Mouse (Mus musculus) midbrain, embryonic 14.5 days (tissue): ENCODE measurements around the gene Eps15l1. TPM values are rescaled to one million over a fixed set of nuclear protein-coding genes. Genes with fewer than 3 reads are reported as not detected.

Experiments used
- ATAC-seq: fragments of 200-750 bp; cut with Nextera tagmentation; 2 replicates; pipeline ENCODE4 v1.8.0; 2017; ENCODE audit warnings: moderate number of reproducible peaks, moderate library complexity; ENCODE audit not compliant: low FRiP score, low TSS enrichment
- DNase-seq: peaks from one replicate; pipeline ENCODE4 v3.0.0-alpha.2; 2015
- H3K27ac ChIP-seq: fragments of 300-500 bp; sonication (generic); replicated peaks from 2 replicates; pipeline ENCODE4 v1.5.1; 2014; ENCODE audit warnings: mild to moderate bottlenecking, low read depth, low read length, moderate library complexity
- H3K27me3 ChIP-seq: fragments of 300-500 bp; sonication (generic); 2 replicates; pipeline ENCODE4 v1.6.1; 2014; ENCODE audit warnings: low read length, control low read depth, mixed read lengths; ENCODE audit not compliant: control insufficient read depth, insufficient read depth
- H3K36me3 ChIP-seq: fragments of 300-500 bp; sonication (generic); 2 replicates; pipeline ENCODE4 v1.6.1; 2014; ENCODE audit warnings: low read length, control low read depth; ENCODE audit not compliant: control insufficient read depth, insufficient read depth
- H3K4me1 ChIP-seq: fragments of 300-500 bp; sonication (generic); 2 replicates; pipeline ENCODE4 v1.6.1; 2014; ENCODE audit warnings: mild to moderate bottlenecking, antibody characterized with exemption, low read length, control low read depth; ENCODE audit not compliant: control insufficient read depth, insufficient read depth
- H3K4me2 ChIP-seq: fragments of 300-500 bp; sonication (generic); 2 replicates; pipeline ENCODE4 v1.6.1; 2014; ENCODE audit warnings: mild to moderate bottlenecking, low read length, moderate library complexity
- H3K4me3 ChIP-seq: fragments of 300-500 bp; sonication (generic); replicated peaks from 2 replicates; pipeline ENCODE4 v1.5.1; 2014; ENCODE audit warnings: low read depth, low read length
- H3K9ac ChIP-seq: fragments of 300-500 bp; sonication (generic); replicated peaks from 2 replicates; pipeline ENCODE4 v1.6.1; 2014; ENCODE audit warnings: mild to moderate bottlenecking, low read length, moderate library complexity
- H3K9me3 ChIP-seq: fragments of 300-500 bp; sonication (generic); 2 replicates; pipeline ENCODE4 v1.6.1; 2016; ENCODE audit warnings: low read length, control low read depth, mixed read lengths; ENCODE audit not compliant: control insufficient read depth
- WGBS: fragments of 180-500 bp; shearing (Covaris S2); extraction: QIAGEN DNeasy Blood & Tissue Kit; methylation state at CpG from one replicate; pipeline ENCODE4 v1.1.7; 2014; 5-methylcytosine and 5-hydroxymethylcytosine counted together
- polyA plus RNA-seq: library from polyadenylated mRNA; unstranded; fragments of >200 nt; fragmentation: Nextera tagmentation; extraction: Ambion mirVana; gene quantifications from 2 replicates; pipeline ENCODE4 v1.2.1, GENCODE M21; 2014

Gene Eps15l1
- polyA plus RNA-seq, 1 experiment from 2014 or later: 72.5 TPM

DNA sequence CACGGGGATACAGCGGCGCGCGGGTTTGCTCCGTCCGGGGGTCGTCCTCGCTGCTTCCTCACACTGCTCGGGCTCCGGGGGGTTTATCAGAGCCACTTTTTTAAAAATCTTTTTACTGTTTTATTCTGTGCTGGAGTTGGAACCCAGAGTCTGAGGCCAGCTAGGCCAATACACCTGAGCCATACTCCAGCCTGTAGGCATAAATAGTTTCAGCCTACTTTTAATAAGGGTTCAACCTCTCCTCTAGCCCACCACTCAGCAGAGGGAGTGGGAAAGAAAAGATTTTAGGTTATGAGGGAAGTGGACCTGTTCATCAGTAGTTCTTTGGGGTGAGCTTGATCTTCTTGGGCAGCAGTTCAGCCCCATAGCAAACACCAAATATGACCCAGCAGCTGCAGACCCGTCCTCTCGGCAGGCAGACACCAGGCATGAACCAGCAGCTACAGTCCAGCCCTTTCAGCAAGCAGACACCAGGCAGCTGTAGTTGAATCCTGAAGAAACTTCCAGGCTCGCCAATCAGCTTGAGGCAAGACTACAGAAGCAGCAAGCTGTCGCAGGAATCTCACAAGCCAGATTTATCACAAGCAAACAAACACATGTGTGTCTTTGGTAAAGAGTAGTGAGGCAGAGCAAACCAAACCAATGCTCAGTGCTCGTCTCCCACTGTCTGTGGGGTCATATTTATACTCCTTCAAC lies 115.9 kb downstream of the Eps15l1 start, which contains the start of gene Gm10282:
Gm10282 (minus strand) TSS at position 51 of the 696 bp plus-strand sequence.
- WGBS: 73% methylated on average over 16 of the region's 16 CpGs
- no peaks in the 10 kb centered on the region for H3K9me3 ChIP-seq
- no peak within 1 kb of the TSS for H3K4me3 ChIP-seq
- no peak within 1 kb of the TSS for H3K4me2 ChIP-seq
- no peak for ATAC-seq
- no peak for DNase-seq
- H3K27me3 ChIP-seq: no peaks in the 10 kb centered on the region
- H3K27ac ChIP-seq: no peak within 1 kb of the TSS
- no peaks in the 10 kb centered on the region for H3K36me3 ChIP-seq
- no peak within 1 kb of the TSS for H3K9ac ChIP-seq
- H3K4me1 ChIP-seq: no peaks in the 10 kb centered on the region

DNA sequence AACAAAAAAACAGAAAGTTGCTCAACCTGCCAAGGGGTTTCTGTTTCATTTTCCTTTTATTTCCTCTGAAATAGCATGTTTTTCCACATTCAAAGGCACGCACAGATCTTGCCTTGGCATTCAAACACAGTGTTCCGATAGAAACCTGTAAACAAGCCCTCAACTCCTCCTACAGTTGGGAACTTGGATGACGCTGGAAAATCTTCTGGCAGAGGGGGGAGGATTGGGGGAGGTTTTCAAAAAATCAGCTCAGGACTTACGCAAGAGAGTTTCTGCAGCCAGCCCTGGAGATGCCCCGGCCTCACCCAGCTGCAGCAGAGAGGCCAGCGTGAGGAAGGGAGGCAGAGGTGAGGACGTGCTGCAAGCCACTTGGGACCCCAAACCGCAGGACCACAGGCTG lies 117.6 kb downstream of the Eps15l1 start:
- DNase-seq (no peak), ATAC-seq (no peak)
- Histone ChIP-seq H3K4me3 (no peak overlapping the region), H3K4me1 (no peaks in the 10 kb centered on the region), H3K9me3 (no peaks in the 10 kb centered on the region), H3K36me3 (no peaks in the 10 kb centered on the region), H3K27ac (no peak overlapping the region), H3K9ac (no peak overlapping the region), H3K27me3 (no peaks in the 10 kb centered on the region), H3K4me2 (no peak overlapping the region)
- WGBS: 78% methylated on average over 8 of the region's 8 CpGs

DNA sequence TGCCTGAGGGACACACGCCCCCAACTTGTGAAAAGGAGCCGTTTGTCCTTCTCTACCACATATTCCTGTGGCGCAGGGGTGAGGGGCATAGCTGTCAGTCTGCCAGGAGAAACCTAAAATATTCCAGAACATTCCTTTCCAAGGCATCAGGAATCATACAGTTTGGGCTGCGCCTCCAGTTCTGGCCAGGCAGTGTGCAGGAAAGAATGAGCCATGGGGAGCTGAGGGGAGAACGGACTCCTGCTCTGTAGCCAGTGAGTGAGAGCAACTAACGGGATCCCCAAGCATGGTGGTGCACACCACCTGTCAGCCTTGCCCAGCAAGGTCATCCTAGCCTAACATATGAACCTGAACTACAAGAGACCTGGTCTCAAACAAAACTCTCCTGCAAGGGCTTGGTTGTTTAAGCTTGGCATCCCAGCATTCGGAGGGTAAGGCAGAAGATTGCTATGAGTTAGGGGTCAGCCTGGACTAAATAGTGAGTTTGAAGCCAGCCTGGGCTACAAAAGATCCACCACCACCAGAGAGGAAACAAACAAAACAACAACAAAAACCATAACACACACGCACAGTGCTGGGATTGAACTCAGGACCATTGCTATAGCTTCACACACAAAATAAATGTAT lies 118.2 kb downstream of the Eps15l1 start:
- ATAC-seq (no peak), DNase-seq (no peak)
- Histone ChIP-seq H3K27me3 (no peaks in the 10 kb centered on the region), H3K9me3 (no peaks in the 10 kb centered on the region), H3K4me1 (no peaks in the 10 kb centered on the region), H3K36me3 (no peaks in the 10 kb centered on the region), H3K4me2 (no peak overlapping the region), H3K27ac (no peak overlapping the region), H3K9ac (no peak overlapping the region), H3K4me3 (no peak overlapping the region)
- WGBS: 83% methylated on average over 8 of the region's 8 CpGs

DNA sequence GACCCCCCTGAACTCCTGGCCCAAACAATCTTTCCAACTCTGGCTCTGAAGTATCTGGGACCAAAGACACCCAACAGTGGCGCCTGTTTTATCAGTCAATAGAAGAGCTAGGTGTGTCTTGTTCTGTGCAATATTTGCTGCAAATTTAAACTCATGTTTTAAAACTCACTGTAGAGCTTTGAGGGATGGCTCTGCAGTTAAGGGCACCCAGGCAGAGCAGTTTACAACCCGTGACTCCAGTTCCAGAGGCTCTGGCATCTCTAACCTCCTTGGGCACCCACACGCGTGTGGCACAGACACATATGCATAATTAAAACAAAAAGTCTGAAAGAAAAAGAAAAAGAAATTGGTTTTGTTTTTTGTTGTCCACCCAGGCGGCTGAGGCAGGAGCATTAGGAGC lies 119.8 kb downstream of the Eps15l1 start:
- no peak overlapping the region for H3K9ac ChIP-seq
- H3K27me3 ChIP-seq: no peaks in the 10 kb centered on the region
- no peak overlapping the region for H3K4me3 ChIP-seq
- no peaks in the 10 kb centered on the region for H3K36me3 ChIP-seq
- H3K4me1 ChIP-seq: no peaks in the 10 kb centered on the region
- whole genome bisulfite sequencing: 86% methylated on average over 5 of the region's 5 CpGs
- ATAC-seq: no peak
- H3K4me2 ChIP-seq: no peak overlapping the region
- no peak for DNase-seq
- no peaks in the 10 kb centered on the region for H3K9me3 ChIP-seq
- no peak overlapping the region for H3K27ac ChIP-seq

DNA sequence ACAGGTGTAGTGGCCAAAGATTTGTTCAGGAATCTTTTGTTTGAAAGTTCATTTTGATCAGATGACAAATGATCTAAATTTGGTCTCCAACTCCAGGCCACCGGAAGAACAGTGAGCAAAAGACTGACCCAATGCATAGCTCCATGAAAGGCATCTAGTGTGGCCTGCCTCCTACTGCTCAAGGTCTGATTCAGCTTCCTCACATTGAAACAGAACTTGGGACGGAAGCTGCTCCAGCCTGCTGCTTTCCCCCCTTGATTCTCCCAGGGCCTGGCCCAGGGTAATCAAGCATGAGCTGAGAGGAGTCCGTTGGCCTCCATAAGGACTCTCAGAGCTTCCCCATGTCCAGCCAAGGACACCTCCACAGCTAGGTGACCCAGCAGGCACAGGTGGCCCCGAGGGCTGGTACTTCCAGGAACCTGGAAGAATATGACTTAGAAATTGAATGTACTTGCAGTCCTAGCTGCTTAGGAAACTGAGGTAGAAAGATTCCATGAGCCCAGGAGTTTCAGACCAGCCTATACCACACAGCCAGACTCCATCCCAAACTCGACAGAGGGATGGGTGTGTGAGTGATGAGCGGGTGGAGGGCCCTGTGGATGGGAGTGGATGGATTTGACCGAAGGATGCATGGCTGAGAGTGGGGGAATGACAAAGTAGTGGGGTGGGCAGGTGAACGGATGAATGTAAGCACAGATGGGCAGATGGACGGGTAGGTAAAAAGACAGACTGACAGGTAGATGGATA lies 120.4 kb downstream of the Eps15l1 start:
- H3K27me3 ChIP-seq: no peaks in the 10 kb centered on the region
- no peaks in the 10 kb centered on the region for H3K36me3 ChIP-seq
- no peak overlapping the region for H3K4me3 ChIP-seq
- H3K27ac ChIP-seq: no peak overlapping the region
- H3K9ac ChIP-seq: no peak overlapping the region
- no peaks in the 10 kb centered on the region for H3K4me1 ChIP-seq
- 78% methylated on average over 9 of the region's 9 CpGs for WGBS
- ATAC-seq (no peak), DNase-seq (no peak)
- no peaks in the 10 kb centered on the region for H3K9me3 ChIP-seq
- H3K4me2 ChIP-seq: no peak overlapping the region

DNA sequence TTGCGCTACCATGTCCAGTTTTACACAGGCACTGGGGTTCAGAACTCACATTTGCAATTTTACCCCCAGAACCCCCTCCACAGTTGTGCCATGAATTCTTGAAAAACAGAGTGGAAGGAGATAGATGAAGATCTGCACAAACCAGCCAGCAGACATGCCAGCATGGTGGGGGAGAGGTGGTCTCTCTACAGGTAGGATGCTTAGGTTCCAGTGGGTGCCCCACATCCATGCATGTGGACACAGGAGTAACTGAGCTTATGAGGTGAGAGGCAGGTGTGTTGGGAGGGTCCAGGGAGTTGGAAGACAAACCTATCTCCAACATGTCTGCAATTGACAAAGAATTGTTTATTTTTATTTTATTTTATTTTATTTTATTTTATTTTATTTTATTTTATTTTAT lies 122.3 kb downstream of the Eps15l1 start:
- Histone ChIP-seq H3K4me2 (no peak overlapping the region), H3K9ac (no peak overlapping the region), H3K4me1 (no peaks in the 10 kb centered on the region), H3K27ac (no peak overlapping the region), H3K4me3 (no peak overlapping the region), H3K27me3 (no peaks in the 10 kb centered on the region), H3K9me3 (no peaks in the 10 kb centered on the region), H3K36me3 (no peaks in the 10 kb centered on the region)
- whole genome bisulfite sequencing: 69% methylated on average over 1 of the region's 1 CpGs
- ATAC-seq (no peak), DNase-seq (no peak)

DNA sequence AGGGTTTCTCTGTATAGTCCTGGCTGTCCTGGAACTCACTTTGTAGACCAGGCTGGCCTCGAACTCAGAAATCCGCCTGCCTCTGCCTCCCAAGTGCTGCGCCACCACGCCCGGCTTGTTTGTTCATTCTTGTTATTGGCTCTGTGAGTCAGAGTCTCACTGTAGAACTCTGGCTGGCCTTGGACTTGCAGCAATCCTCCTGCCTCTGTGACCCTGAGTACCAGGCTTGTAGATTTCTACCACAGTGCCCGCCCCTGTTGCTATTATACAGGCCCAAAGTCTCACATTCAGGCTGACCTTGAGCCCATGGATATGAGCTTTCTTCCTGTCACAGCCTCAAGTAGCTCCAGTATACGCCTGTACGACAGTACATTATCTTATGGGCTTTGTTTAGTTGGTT lies 124.7 kb downstream of the Eps15l1 start:
- no peaks in the 10 kb centered on the region for H3K4me1 ChIP-seq
- no peaks in the 10 kb centered on the region for H3K27me3 ChIP-seq
- H3K9me3 ChIP-seq: no peaks in the 10 kb centered on the region
- H3K36me3 ChIP-seq: no peaks in the 10 kb centered on the region
- H3K27ac ChIP-seq: no peak overlapping the region
- DNase-seq: no peak
- H3K4me2 ChIP-seq: no peak overlapping the region
- 89% methylated on average over 8 of the region's 8 CpGs for WGBS
- no peak overlapping the region for H3K4me3 ChIP-seq
- H3K9ac ChIP-seq: no peak overlapping the region
- ATAC-seq: no peak

DNA sequence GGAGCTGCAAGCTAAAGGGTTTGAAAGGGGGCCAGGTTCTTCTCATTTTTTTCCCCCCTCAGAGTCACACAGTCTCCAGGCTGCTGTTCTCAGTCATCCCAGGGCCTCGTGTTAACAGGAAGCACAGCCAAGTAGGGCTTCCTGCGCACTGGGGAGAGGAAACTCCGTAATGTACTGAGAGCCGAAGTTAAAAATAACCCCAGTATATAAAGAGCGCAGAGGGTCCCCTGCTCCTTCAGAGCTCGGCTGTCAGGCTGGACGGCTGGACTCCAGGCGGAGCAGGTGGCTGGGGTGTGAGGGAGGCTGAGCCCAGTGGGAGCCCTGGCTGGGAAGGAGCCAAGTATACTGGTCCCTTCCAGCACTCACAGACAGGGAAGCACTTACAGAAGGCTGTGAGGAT lies 125.6 kb downstream of the Eps15l1 start:
- no peaks in the 10 kb centered on the region for H3K4me1 ChIP-seq
- H3K4me2 ChIP-seq: no peak overlapping the region
- no peak overlapping the region for H3K4me3 ChIP-seq
- DNase-seq (peak; percentile 41), ATAC-seq (no peak)
- H3K9ac ChIP-seq: no peak overlapping the region
- no peak overlapping the region for H3K27ac ChIP-seq
- H3K9me3 ChIP-seq: no peaks in the 10 kb centered on the region
- no peaks in the 10 kb centered on the region for H3K36me3 ChIP-seq
- 58% methylated on average over 8 of the region's 8 CpGs for WGBS
- no peaks in the 10 kb centered on the region for H3K27me3 ChIP-seq
